Mouse (Mus musculus) CD8-positive naive resting alpha-beta T cell, adult 2 months (primary cell): ENCODE data around the gene Noct.
"Not testable (repeated sequence)": the region's sequence is repeated elsewhere in the genome, so short reads cannot be mapped to it uniquely, and the experiment has no call there.

ENCODE experiments used
- DNase-seq, 2 experiments: peaks; one replicate each; pipeline ENCODE4 v3.0.0; 2022; ENCODE audit warnings: low read depth in 2 of 2, low spot score in 2 of 2

The Noct gene

GRCm38 (mm10) chr3:51224363-51225225 is at the start of gene Noct:
Noct (plus strand) TSS chr3:51224447.
- peak; percentile 76 to 79 for DNase-seq

DNA sequence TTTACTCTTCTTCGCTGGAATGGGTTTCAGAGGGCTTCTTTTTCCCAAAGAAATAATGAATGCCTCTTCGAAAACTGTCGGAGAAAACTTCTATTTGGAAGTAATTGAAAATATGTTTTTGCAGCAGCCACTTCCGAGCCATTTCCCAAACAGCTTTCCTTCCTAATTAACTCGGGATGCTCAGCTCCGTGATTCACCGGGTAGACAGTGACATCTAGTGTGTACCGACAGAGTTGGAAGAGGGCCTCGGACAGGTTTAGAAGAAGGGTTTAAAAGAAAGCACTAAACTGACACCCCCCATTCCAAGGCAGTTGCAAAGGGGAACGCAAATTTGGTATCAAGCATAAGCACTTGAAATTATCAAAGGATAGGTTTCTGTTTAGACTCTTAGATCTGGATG is 46.1 kb upstream of the Noct start:
- no peak for DNase-seq

DNA sequence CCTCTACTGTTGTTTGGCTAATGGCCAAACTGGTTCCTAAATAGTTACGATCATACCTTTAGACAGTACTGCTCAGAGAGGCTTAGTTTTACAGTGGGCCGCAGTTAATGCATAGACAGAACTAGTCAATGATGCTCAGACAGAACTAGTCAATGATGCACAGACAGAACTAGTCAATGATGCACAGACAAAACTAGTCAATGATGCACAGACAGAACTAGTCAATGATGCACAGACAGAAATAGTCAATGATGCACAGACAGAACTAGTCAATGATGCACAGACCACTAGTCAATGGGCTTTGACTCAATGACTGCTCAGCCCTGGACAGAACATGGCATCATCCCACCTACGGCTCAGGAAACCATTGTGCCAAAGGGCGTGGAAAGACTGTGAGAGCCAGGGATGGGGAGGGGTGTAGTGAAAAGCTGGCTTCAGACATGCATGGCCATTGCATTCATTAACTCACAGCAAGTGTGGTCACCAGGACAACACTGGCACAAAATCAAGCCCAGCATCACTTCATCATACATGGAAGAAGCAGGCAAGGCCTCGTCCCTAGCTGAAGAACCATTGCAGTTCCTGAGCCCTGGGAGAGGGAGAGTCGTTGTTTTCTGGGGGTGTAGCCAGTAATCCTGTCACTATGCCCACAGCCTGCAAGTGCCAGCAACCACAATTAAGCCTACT is 44.6 kb upstream of the Noct start:
- DNase-seq, result no peak

DNA sequence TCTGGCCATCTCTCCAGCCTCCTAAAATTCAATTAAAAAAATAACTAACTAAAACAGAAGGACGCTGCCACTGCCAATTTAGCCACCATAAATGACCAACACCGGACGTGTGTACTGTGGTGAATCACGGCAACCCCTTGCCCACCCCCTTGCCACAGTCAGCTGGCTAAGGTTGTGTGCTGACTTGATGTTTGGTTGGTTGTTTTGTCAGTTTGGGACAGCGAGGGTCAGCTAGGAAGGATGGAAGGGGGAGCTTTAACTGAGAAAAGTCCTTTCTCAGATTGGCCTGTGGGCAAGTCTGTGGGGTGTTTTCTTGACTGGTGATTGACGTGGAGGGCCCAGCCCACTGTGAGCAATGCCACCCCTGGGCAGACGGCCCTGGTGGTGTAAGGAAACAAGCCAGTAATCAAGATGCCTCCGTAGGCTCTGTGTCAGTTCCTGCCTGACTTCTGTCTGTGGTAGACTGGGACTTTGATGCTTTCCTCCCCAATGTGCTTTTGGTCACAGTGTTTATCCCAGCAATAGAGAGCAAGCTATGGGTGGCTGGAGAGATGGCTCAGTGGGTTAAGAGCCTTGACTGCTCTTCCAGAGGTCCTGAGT is 43.8 kb upstream of the Noct start:
- DNase-seq, result no peak

- no peak for DNase-seq
Observed at GRCm38 (mm10) chr3:51182455-51182854, 41.8 kb upstream of the Noct start.

DNA sequence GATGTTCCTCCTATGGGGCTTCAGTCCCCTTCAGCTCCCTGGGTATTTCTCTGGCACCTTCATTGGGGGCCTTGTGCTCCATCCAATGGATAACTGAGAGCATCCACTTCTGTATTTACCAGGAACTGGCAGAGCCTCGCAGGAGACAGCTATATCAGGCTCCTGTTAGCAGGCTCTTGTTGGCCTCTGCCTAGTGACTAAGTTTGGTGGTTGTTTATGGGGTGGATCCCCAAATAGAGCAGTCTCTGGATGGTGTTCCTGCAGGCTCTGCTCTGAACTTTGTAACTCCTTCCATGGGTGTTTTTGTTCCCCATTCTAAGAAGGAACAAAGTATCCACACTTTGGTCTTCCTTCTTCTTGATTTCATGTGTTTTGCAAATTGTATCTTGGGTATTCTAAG is 40.7 kb upstream of the Noct start:
- DNase-seq, result not testable (repeated sequence)

DNA sequence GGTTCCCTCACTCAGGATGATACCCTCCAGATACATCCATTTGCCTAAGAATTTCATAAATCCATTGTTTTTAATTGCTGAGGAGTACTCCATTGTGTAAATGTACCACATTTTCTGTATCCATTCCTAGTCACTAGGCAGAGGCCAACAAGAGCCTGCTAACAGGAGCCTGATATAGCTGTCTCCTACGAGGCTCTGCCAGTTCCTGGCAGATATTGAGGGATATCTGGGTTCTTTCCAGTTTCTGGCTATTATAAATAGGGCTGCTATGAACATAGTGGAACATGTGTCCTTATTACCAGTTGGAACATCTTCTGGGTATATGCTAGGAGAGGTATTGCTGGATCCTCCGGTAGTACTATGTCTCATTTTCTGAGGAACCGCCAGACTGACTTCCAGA is 40.3 kb upstream of the Noct start:
- DNase-seq, result not testable (repeated sequence)

DNA sequence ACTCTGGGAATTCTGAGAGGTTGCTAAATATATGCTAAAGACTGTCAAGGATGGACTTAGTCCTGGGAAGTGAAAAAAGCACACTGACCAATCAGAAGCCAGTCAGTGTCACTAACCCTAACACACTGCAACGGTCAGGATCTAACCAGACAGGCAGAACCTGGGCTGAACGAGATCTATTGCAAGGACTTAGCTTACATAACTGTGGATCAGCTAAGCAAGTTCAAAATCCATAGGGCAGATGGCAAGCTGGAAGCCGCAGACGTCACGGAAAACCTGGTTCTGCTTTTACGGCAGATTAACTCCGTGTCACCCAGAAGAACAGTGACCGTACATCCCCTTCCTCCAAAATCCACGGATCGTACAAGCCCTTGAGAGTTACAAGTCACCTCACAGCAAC is 39.5 kb upstream of the Noct start:
- no peak for DNase-seq

GRCm38 (mm10) chr3:51185406-51185805 is 38.8 kb upstream of the Noct start:
- no peak for DNase-seq

DNA sequence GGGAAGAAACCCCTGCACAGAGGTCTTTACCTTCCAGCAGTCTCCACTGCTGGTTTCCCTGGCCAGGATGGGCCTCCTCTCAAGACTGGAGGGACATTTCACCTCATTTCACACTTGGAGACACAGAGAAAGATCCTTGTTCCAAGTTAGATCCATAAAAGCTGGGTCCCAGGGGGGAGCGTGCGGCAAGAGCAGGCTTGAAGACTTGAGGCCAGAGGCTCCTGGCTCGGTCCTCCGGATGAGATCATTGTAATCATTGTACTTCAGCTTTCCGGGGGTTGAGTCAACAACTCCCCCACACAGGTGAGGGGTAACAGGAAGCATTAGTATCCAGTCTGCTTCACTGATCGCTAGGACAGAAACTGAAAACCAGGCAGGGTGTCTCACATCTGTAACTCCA is 30.2 kb upstream of the Noct start:
- DNase-seq, result no peak

GRCm38 (mm10) chr3:51195321-51195720 is 28.9 kb upstream of the Noct start:
- DNase-seq, result no peak

GRCm38 (mm10) chr3:51195736-51196135 is 28.5 kb upstream of the Noct start:
- no peak for DNase-seq

- no peak for DNase-seq
Observed at GRCm38 (mm10) chr3:51196724-51197111, 27.5 kb upstream of the Noct start.

- no peak for DNase-seq
Observed at GRCm38 (mm10) chr3:51197112-51197731, 27.0 kb upstream of the Noct start.

- DNase-seq, result no peak
Observed at GRCm38 (mm10) chr3:51198291-51198690, 26.0 kb upstream of the Noct start.

GRCm38 (mm10) chr3:51199130-51199529 is 25.1 kb upstream of the Noct start:
- DNase-seq, result no peak

GRCm38 (mm10) chr3:51200311-51200710 is 23.9 kb upstream of the Noct start:
- DNase-seq, result no peak

DNA sequence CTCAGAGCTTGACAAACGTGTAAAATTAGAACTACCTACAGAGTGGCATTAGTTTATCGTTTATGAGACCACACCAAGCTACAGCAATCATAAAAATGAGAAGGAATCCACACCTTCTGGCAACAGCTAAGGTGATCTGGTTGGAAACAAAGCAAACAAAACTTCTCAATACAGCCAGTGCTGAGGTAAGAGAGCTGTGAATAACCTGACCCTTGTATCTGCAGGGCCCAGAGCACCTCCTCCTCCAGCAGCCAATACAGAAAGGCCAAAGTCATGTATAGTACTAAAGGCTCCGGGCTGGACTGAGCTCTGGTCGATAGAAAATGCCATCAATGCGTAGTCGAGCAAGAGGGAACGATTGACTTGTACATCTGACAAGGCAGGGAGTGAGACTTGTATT is 23.4 kb upstream of the Noct start:
- no peak for DNase-seq

DNA sequence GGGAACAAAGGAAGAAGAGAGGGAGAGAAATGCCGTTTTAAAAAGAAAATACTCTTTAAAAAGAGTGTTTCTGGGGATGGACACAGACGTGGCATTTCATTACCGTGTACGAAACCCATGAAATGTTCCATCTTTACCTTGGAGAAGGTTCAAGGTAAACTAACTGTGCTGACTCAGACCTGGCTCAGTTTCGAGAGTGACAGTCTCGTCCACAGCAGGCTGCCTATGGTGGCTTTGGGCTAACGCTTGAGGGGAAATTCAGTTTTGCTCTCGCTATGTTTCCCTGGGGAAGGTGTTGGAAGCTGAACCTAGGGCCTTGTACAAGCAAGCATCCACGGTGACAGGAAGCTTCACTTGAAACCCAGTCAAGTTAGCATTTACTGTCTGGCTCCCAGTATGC is 22.3 kb upstream of the Noct start:
- DNase-seq, result no peak

GRCm38 (mm10) chr3:51202491-51202987 is 21.7 kb upstream of the Noct start:
- no peak for DNase-seq

- DNase-seq, result no peak
Observed at GRCm38 (mm10) chr3:51203906-51204305, 20.3 kb upstream of the Noct start.

- DNase-seq, result no peak
Observed at GRCm38 (mm10) chr3:51204441-51204840, 19.8 kb upstream of the Noct start.
